ENCODE assay signal across 19 mouse cellular contexts in genomic region chr3:26134839-26135651, GRCm38 (mm10).
A peak's percentile ranks its signal among the peaks of the same experiment; 100 is the strongest.
DNase-seq lines count a peak whose midpoint lies in the region; ATAC-seq and TF ChIP-seq lines count a peak whose summit lies in the region.
"Had no signal": no experiment of that assay in that cellular context is flagged by ENCODE, and none has a peak within 500 bp of the region (broad histone marks: within the 10 kb centered on the region; RNA-seq: fewer than 3 reads in every experiment).

No protein-coding gene starts in this region.

- 0 out of 2 replicates have a peak, but pooled peaks cover 7% of the 10 kb centered on the region for H3K4me1 ChIP-seq in forebrain, postnatal 0 days (ENCODE audit: insufficient read depth)
- peaks cover 10% of the 10 kb centered on the region for H3K4me1 ChIP-seq in midbrain, embryonic 13.5 days (replicated peaks)
- H3K4me1 ChIP-seq: limb, embryonic 15.5 days had no signal

- H3K4me3 ChIP-seq in left cerebral cortex, adult 2 months = peak overlapping the region; percentile 27
- no peak overlapping the region for H3K4me3 ChIP-seq in forebrain, postnatal 0 days (ENCODE audit: low read depth, low read length)
- H3K4me3 ChIP-seq in midbrain, embryonic 13.5 days (replicated peaks) = no peak overlapping the region
- H3K4me3 ChIP-seq: gastrocnemius, adult 2 months; heart, adult 2 months; limb, embryonic 15.5 days had no signal

- intact Hi-C loops in left cerebral cortex, adult 2 months (cut with DNase I) = no loop called here
- intact Hi-C loops in left cerebral cortex, postnatal 4 days (cut with DNase I) = no loop called here
- intact Hi-C loops in heart, postnatal 25 days (cut with DNase I) = no loop called here

- DNase-seq in left cerebral cortex, adult 2 months (ENCODE audit: extremely low spot score in 1 of 2, low spot score in 2 of 2) = no peak
- no peak for DNase-seq in left cerebral cortex, postnatal 4 days
- DNase-seq in forebrain, postnatal 0 days = peak; percentile 31
- no peak for DNase-seq in heart, postnatal 25 days (ENCODE audit: low spot score)
- no peak for DNase-seq in urinary bladder, adult 2 months (ENCODE audit: low spot score)
- DNase-seq in frontal cortex, postnatal 25 days (ENCODE audit: low spot score in 2 of 2) = no peak
- DNase-seq: adrenal gland, postnatal 25 days; cerebellum, adult 11 months; gastrocnemius, adult 2 months; heart, adult 2 months; heart, postnatal 36 days; kidney, adult 18-20 months; kidney, postnatal 25 days; lung, adult 2 months had no signal

- peak overlapping the region; percentile 0; the same call in 1 of the 2 replicates for H3K9ac ChIP-seq in forebrain, postnatal 0 days
- no peak overlapping the region; the same call in 1 of the 2 replicates for H3K9ac ChIP-seq in midbrain, embryonic 13.5 days (replicated peaks)
- H3K9ac ChIP-seq: limb, embryonic 15.5 days had no signal

- H3K27ac ChIP-seq in left cerebral cortex, adult 2 months = 0 out of 2 replicates have a peak overlapping the region, but pooled peaks have one; percentile 45
- H3K27ac ChIP-seq in forebrain, postnatal 0 days (ENCODE audit: low read depth, low read length) = 0 out of 2 replicates have a peak overlapping the region, but pooled peaks have one; percentile 6
- peak overlapping the region; percentile 44; the same call in 1 of the 2 replicates for H3K27ac ChIP-seq in midbrain, embryonic 13.5 days
- H3K27ac ChIP-seq: gastrocnemius, adult 2 months; heart, adult 2 months; limb, embryonic 15.5 days; macrophage; stomach, postnatal 0 days had no signal

- peaks cover 5% of the 10 kb centered on the region; the same call in 1 of the 2 replicates for H3K36me3 ChIP-seq in forebrain, postnatal 0 days (ENCODE audit: insufficient read depth)
- H3K36me3 ChIP-seq in midbrain, embryonic 13.5 days = peaks cover 8% of the 10 kb centered on the region
- H3K36me3 ChIP-seq: G1E; limb, embryonic 15.5 days had no signal

- H3K4me2 ChIP-seq in forebrain, postnatal 0 days (ENCODE audit: low read depth) = peak overlapping the region; percentile 8
- H3K4me2 ChIP-seq in midbrain, embryonic 13.5 days (replicated peaks) = peak overlapping the region; percentile 37
- H3K4me2 ChIP-seq: limb, embryonic 15.5 days had no signal

- 9% methylated on average over 9 of the region's 9 CpGs for WGBS in forebrain, postnatal 0 days
- 11% methylated on average over 9 of the region's 9 CpGs for WGBS in midbrain, embryonic 13.5 days

- no peaks in the 10 kb centered on the region for H3K27me3 ChIP-seq in forebrain, postnatal 0 days (ENCODE audit: insufficient read depth, low read length)
- no peaks in the 10 kb centered on the region for H3K27me3 ChIP-seq in midbrain, embryonic 13.5 days
- H3K27me3 ChIP-seq: limb, embryonic 15.5 days had no signal

- ATAC-seq in forebrain, postnatal 0 days = peak; percentile 78
- peak; percentile 40; the same call in 1 of the 2 replicates for ATAC-seq in midbrain, embryonic 13.5 days

- no peaks in the 10 kb centered on the region for H3K9me3 ChIP-seq in forebrain, postnatal 0 days (ENCODE audit: low read length)
- no peaks in the 10 kb centered on the region for H3K9me3 ChIP-seq in midbrain, embryonic 13.5 days
- H3K9me3 ChIP-seq: G1E; limb, embryonic 15.5 days had no signal

- no peak for TF ChIP-seq CTCF in left cerebral cortex, adult 2 months (IDR thresholded peaks at IDR 0.05)
- TF ChIP-seq CTCF in forebrain, postnatal 0 days (IDR thresholded peaks at IDR 0.05; ENCODE audit: low read depth) = no peak
